Mouse (Mus musculus): Measurements from ENCODE around the gene Nap1l1. TPM values are rescaled to one million over a fixed set of nuclear protein-coding genes. Genes with fewer than 3 reads are reported as not detected.

Gene Nap1l1
- polyA plus RNA-seq, 1 experiment, result 8.4 TPM

- no peak for TF ChIP-seq GATA1 (IDR thresholded peaks at IDR 0.05; ENCODE audit: low read length)
- no peak for TF ChIP-seq TAL1 (IDR thresholded peaks at IDR 0.05; ENCODE audit: low read length)
Measured at GRCm38 (mm10) chr10:111499892-111500291, 26.9 kb downstream of the Nap1l1 start.

GRCm38 (mm10) chr10:111503071-111503470 lies 30.0 kb downstream of the Nap1l1 start:
- no peak overlapping the region for H3K4me3 ChIP-seq (replicated peaks)
- TF ChIP-seq TAL1 (IDR thresholded peaks at IDR 0.05; ENCODE audit: low read length), result no peak
- TF ChIP-seq GATA1 (IDR thresholded peaks at IDR 0.05; ENCODE audit: low read length), result no peak
- peaks cover 36% of the 10 kb centered on the region for H3K27me3 ChIP-seq (ENCODE audit: control insufficient read depth)
- H3K9me3 ChIP-seq (ENCODE audit: control insufficient read depth, low read length), result peaks cover 5% of the 10 kb centered on the region; the same call in 1 of the 2 replicates
- peaks cover 13% of the 10 kb centered on the region for H3K36me3 ChIP-seq (ENCODE audit: control insufficient read depth)
- H3K4me1 ChIP-seq (ENCODE audit: control insufficient read depth), result peaks cover 25% of the 10 kb centered on the region

More at GRCm38 (mm10) chr10:111499892-111500291, 26.9 kb downstream of the Nap1l1 start:
- no peaks in the 10 kb centered on the region for H3K9me3 ChIP-seq (ENCODE audit: control insufficient read depth, low read length)
- peaks cover 42% of the 10 kb centered on the region for H3K36me3 ChIP-seq (ENCODE audit: control insufficient read depth)
- H3K4me3 ChIP-seq (replicated peaks), result no peak overlapping the region
- peaks cover 6% of the 10 kb centered on the region for H3K27me3 ChIP-seq (ENCODE audit: control insufficient read depth)
- H3K4me1 ChIP-seq (ENCODE audit: control insufficient read depth), result no peaks in the 10 kb centered on the region

- H3K4me3 ChIP-seq (replicated peaks), result no peak overlapping the region
- H3K27me3 ChIP-seq (ENCODE audit: control insufficient read depth), result peaks cover 43% of the 10 kb centered on the region
- H3K9me3 ChIP-seq (ENCODE audit: control insufficient read depth, low read length), result peaks cover 5% of the 10 kb centered on the region; the same call in 1 of the 2 replicates
- peaks cover 25% of the 10 kb centered on the region for H3K4me1 ChIP-seq (ENCODE audit: control insufficient read depth)
- TF ChIP-seq GATA1 (IDR thresholded peaks at IDR 0.05; ENCODE audit: low read length) (no peak), TAL1 (IDR thresholded peaks at IDR 0.05; ENCODE audit: low read length) (no peak)
- peaks cover 6% of the 10 kb centered on the region for H3K36me3 ChIP-seq (ENCODE audit: control insufficient read depth)
Measured at GRCm38 (mm10) chr10:111503716-111504115, 30.7 kb downstream of the Nap1l1 start.

GRCm38 (mm10) chr10:111504606-111505005 lies 31.6 kb downstream of the Nap1l1 start:
- Histone ChIP-seq H3K27me3 (ENCODE audit: control insufficient read depth) (peaks cover 51% of the 10 kb centered on the region), H3K4me1 (ENCODE audit: control insufficient read depth) (peaks cover 25% of the 10 kb centered on the region), H3K4me3 (replicated peaks) (no peak overlapping the region), H3K9me3 (ENCODE audit: control insufficient read depth, low read length) (peaks cover 5% of the 10 kb centered on the region; the same call in 1 of the 2 replicates), H3K36me3 (ENCODE audit: control insufficient read depth) (peaks cover 3% of the 10 kb centered on the region)
- TF ChIP-seq GATA1 (IDR thresholded peaks at IDR 0.05; ENCODE audit: low read length), result no peak
- no peak for TF ChIP-seq TAL1 (IDR thresholded peaks at IDR 0.05; ENCODE audit: low read length)

- Histone ChIP-seq H3K36me3 (ENCODE audit: control insufficient read depth) (peaks cover 3% of the 10 kb centered on the region), H3K4me3 (replicated peaks) (no peak overlapping the region), H3K27me3 (ENCODE audit: control insufficient read depth) (peaks cover 59% of the 10 kb centered on the region), H3K9me3 (ENCODE audit: control insufficient read depth, low read length) (peaks cover 5% of the 10 kb centered on the region; the same call in 1 of the 2 replicates), H3K4me1 (ENCODE audit: control insufficient read depth) (peaks cover 25% of the 10 kb centered on the region)
- TF ChIP-seq TAL1 (IDR thresholded peaks at IDR 0.05; ENCODE audit: low read length), result no peak
- no peak for TF ChIP-seq GATA1 (IDR thresholded peaks at IDR 0.05; ENCODE audit: low read length)
Measured at GRCm38 (mm10) chr10:111505406-111505805, 32.4 kb downstream of the Nap1l1 start.

- Histone ChIP-seq H3K27me3 (ENCODE audit: control insufficient read depth) (peaks cover 68% of the 10 kb centered on the region), H3K4me1 (ENCODE audit: control insufficient read depth) (peaks cover 25% of the 10 kb centered on the region)
Measured at GRCm38 (mm10) chr10:111506101-111506925, 33.3 kb downstream of the Nap1l1 start, which contains the start of gene Phlda1. Gene Phlda1, plus strand, starts transcription at chr10:111506286.

GRCm38 (mm10) chr10:111506926-111507459 lies 34.0 kb downstream of the Nap1l1 start:
- H3K36me3 ChIP-seq (ENCODE audit: control insufficient read depth), result no peaks in the 10 kb centered on the region
- H3K4me1 ChIP-seq (ENCODE audit: control insufficient read depth), result peaks cover 25% of the 10 kb centered on the region
- TF ChIP-seq GATA1 (IDR thresholded peaks at IDR 0.05; ENCODE audit: low read length) (no peak), TAL1 (IDR thresholded peaks at IDR 0.05; ENCODE audit: low read length) (no peak)
- peak overlapping the region; percentile 67 for H3K4me3 ChIP-seq (replicated peaks)
- peaks cover 5% of the 10 kb centered on the region; the same call in 1 of the 2 replicates for H3K9me3 ChIP-seq (ENCODE audit: control insufficient read depth, low read length)
- peaks cover 71% of the 10 kb centered on the region for H3K27me3 ChIP-seq (ENCODE audit: control insufficient read depth)

More at GRCm38 (mm10) chr10:111506101-111506925, 33.3 kb downstream of the Nap1l1 start, which contains the start of gene Phlda1:
- peaks cover 5% of the 10 kb centered on the region; the same call in 1 of the 2 replicates for H3K9me3 ChIP-seq (ENCODE audit: control insufficient read depth, low read length)
- no peaks in the 10 kb centered on the region for H3K36me3 ChIP-seq (ENCODE audit: control insufficient read depth)
- peak within 1 kb of the TSS; percentile 67 for H3K4me3 ChIP-seq (replicated peaks)
- TF ChIP-seq GATA1 (IDR thresholded peaks at IDR 0.05; ENCODE audit: low read length), result no peak
- no peak for TF ChIP-seq TAL1 (IDR thresholded peaks at IDR 0.05; ENCODE audit: low read length)

GRCm38 (mm10) chr10:111507460-111508211 lies 34.6 kb downstream of the Nap1l1 start:
- H3K4me3 ChIP-seq (replicated peaks), result peak overlapping the region; percentile 67
- no peaks in the 10 kb centered on the region for H3K36me3 ChIP-seq (ENCODE audit: control insufficient read depth)
- H3K9me3 ChIP-seq (ENCODE audit: control insufficient read depth, low read length), result peaks cover 5% of the 10 kb centered on the region; the same call in 1 of the 2 replicates
- H3K4me1 ChIP-seq (ENCODE audit: control insufficient read depth), result peaks cover 25% of the 10 kb centered on the region
- TF ChIP-seq GATA1 (IDR thresholded peaks at IDR 0.05; ENCODE audit: low read length), result no peak
- no peak for TF ChIP-seq TAL1 (IDR thresholded peaks at IDR 0.05; ENCODE audit: low read length)
- peaks cover 71% of the 10 kb centered on the region for H3K27me3 ChIP-seq (ENCODE audit: control insufficient read depth)
